Mouse (Mus musculus): ENCODE measurements at regions not wholly inside any gene's neighbourhood (a gene's known extent, or its start where the extent isn't known, plus 50 kb on each side); places are given as distances from the start of the nearest gene placed in this dataset.
A peak's percentile ranks its signal among the peaks of the same experiment; 100 is the strongest.
"Not testable (repeated sequence)": the region's sequence is repeated elsewhere in the genome, so short reads cannot be mapped to it uniquely, and the experiment has no call there.

DNA sequence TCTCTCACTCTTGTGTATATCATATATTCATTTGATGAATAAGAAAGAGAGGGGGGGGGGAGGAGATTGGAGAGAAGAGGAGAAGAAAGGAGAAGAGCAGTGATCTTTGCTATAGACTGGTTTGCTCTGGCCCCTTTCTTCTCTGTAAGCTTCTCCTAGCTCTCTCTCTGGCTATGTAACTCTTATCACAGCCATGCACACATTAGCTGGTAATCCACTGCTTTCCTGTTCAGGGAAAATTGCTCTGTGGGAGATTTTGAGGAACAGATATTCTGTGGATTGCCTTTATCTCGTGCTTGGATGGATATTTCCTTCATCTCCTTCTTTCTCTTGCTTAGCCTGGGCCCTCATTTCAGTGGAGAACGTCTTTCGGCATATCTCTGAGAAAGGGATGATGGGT lies 131.4 kb upstream of the Fam3c start:
- H3K27me3 ChIP-seq (ENCODE audit: control insufficient read depth, insufficient read depth, low read depth, low read length): no peaks in the 10 kb centered on the region
- ATAC-seq (ENCODE audit: low read depth): no peak

DNA sequence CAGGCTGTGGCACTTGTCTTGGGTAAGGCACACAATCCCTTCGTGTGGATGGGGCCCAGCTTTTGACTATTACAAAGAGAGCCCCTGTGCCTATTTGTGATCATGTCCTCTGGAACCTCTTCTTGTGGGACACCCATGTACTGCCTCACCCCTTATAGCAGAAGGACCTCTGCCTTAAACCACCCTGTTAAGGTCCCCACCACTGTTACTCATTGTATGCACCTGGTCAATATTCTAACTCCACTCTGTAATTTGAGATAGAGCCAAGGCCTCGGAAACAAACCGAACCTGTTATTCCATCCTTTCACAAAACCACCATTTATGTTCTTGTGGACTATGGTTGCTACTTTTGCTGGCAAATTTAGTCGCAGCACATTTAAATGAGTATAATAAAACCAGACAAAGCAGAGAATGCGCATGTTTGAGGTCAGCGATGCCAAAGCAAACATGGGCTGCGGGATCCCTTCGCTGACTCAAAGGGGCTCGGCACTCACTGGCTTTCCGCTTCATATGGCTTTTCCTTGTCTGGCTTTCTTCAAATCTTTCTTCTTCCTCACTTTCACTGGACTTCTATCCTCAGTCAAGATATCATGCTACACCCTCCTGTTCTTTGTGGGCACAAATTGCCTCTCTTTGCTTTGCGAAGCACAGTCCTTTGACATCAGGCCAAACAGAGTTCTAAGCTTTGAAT lies 129.9 kb upstream of the Fam3c start:
- H3K27me3 ChIP-seq (ENCODE audit: control insufficient read depth, insufficient read depth, low read depth, low read length): no peaks in the 10 kb centered on the region
- H3K9ac ChIP-seq (ENCODE audit: low read length): no peak overlapping the region
- no peaks in the 10 kb centered on the region for H3K9me3 ChIP-seq (ENCODE audit: control insufficient read depth, low read length)
- no peaks in the 10 kb centered on the region for H3K36me3 ChIP-seq (ENCODE audit: control insufficient read depth, insufficient read depth, low read length)
- no peak overlapping the region for H3K4me3 ChIP-seq (ENCODE audit: low read length)
- H3K27ac ChIP-seq (ENCODE audit: low read length): 0 out of 2 replicates have a peak overlapping the region, but pooled peaks have one; percentile 7
- ATAC-seq (ENCODE audit: low read depth): no peak; the same call in 1 of the 2 replicates
- no peak overlapping the region for H3K4me2 ChIP-seq (ENCODE audit: low read depth, low read length)
- WGBS: 57% methylated on average over 11 of the region's 11 CpGs
- no peaks in the 10 kb centered on the region for H3K4me1 ChIP-seq (replicated peaks; ENCODE audit: control insufficient read depth, insufficient read depth, low read length)

More for the DNA sequence above, 131.4 kb upstream of the Fam3c start:
- Histone ChIP-seq H3K9ac (ENCODE audit: low read length) (no peak overlapping the region), H3K9me3 (ENCODE audit: control insufficient read depth, low read length) (no peaks in the 10 kb centered on the region), H3K27ac (ENCODE audit: low read length) (no peak overlapping the region), H3K4me2 (ENCODE audit: low read depth, low read length) (no peak overlapping the region), H3K4me3 (ENCODE audit: low read length) (no peak overlapping the region), H3K4me1 (replicated peaks; ENCODE audit: control insufficient read depth, insufficient read depth, low read length) (no peaks in the 10 kb centered on the region), H3K36me3 (ENCODE audit: control insufficient read depth, insufficient read depth, low read length) (no peaks in the 10 kb centered on the region)
- WGBS: 68% methylated on average over 3 of the region's 3 CpGs

DNA sequence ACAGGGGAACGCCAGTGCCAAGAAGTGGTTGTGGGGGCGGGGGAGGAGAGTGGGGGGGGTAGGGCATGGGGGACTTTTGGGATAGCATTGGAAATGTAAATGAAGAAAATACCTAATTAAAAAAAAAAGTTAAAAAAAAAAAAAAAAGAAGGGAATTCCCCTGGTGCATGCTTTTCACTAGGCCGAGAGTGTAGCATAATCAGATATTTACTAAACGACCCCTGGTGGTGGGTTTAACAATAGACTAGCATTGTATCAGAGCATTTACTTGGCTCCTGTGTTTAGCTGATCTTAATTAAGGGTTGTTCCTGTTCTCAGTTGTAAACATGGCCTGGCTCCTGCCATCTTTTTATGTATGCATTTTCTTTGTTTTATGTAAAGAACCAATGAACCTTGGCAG lies 126.2 kb upstream of the Fam3c start:
- not testable (repeated sequence) for H3K4me3 ChIP-seq (ENCODE audit: low read length); H3K9ac ChIP-seq (ENCODE audit: low read length); ATAC-seq (ENCODE audit: low read depth); H3K9me3 ChIP-seq (ENCODE audit: control insufficient read depth, low read length); H3K4me2 ChIP-seq (ENCODE audit: low read depth, low read length); H3K36me3 ChIP-seq (ENCODE audit: control insufficient read depth, insufficient read depth, low read length); H3K4me1 ChIP-seq (replicated peaks; ENCODE audit: control insufficient read depth, insufficient read depth, low read length); H3K27me3 ChIP-seq (ENCODE audit: control insufficient read depth, insufficient read depth, low read depth, low read length); H3K27ac ChIP-seq (ENCODE audit: low read length)
- WGBS: 87% methylated on average over 4 of the region's 4 CpGs

DNA sequence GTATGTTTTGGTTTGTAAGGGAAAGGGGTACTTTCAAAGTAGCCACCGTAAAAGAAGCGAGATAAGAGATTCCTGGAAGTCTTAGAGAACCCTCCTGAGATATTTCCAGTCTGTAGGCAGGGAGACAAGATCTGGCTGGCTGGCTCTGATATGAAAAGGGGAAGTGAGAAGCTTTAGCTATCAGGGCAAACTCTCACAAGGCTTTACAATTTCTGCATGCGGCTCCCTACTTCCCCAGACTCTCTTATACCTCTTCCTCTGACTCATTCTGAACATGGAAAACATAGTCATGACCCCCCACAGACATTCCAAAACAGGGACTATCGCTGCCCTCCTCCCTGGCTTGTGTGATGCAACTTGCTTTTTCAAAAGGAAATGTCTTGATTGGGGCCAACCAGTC lies 118.6 kb upstream of the Fam3c start:
- Histone ChIP-seq H3K36me3 (ENCODE audit: control insufficient read depth, insufficient read depth, low read length) (no peaks in the 10 kb centered on the region), H3K4me2 (ENCODE audit: low read depth, low read length) (no peak overlapping the region), H3K4me3 (ENCODE audit: low read length) (no peak overlapping the region), H3K4me1 (replicated peaks; ENCODE audit: control insufficient read depth, insufficient read depth, low read length) (no peaks in the 10 kb centered on the region), H3K9ac (ENCODE audit: low read length) (no peak overlapping the region), H3K9me3 (ENCODE audit: control insufficient read depth, low read length) (no peaks in the 10 kb centered on the region), H3K27ac (ENCODE audit: low read length) (no peak overlapping the region), H3K27me3 (ENCODE audit: control insufficient read depth, insufficient read depth, low read depth, low read length) (no peaks in the 10 kb centered on the region)
- WGBS: 53% methylated on average over 4 of the region's 4 CpGs
- ATAC-seq (ENCODE audit: low read depth): no peak

DNA sequence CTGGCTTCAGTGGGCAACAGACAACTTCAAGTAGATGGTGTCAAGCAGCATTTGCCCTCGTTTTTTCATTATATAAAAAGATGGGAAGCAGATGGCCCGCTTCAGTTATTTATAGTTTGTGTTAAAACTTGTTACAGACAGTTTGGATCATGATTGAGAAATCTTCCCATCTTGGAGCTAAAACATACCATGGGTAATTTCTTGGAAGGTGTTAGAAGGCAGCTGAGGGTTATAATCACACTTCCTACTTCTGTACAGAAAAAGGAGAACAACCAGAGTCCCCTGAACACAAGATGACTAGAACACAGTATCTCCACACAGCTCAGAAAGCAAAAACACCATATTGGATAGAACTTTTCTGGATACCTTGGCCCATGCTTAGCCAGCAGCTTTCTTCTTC lies 118.0 kb upstream of the Fam3c start:
- peak; percentile 47; the same call in 1 of the 2 replicates for ATAC-seq (ENCODE audit: low read depth)
- H3K27ac ChIP-seq (ENCODE audit: low read length): no peak overlapping the region
- no peaks in the 10 kb centered on the region for H3K36me3 ChIP-seq (ENCODE audit: control insufficient read depth, insufficient read depth, low read length)
- no peak overlapping the region for H3K9ac ChIP-seq (ENCODE audit: low read length)
- no peaks in the 10 kb centered on the region for H3K4me1 ChIP-seq (replicated peaks; ENCODE audit: control insufficient read depth, insufficient read depth, low read length)
- no peaks in the 10 kb centered on the region for H3K9me3 ChIP-seq (ENCODE audit: control insufficient read depth, low read length)
- 56% methylated on average over 2 of the region's 2 CpGs for WGBS
- no peak overlapping the region for H3K4me2 ChIP-seq (ENCODE audit: low read depth, low read length)
- H3K27me3 ChIP-seq (ENCODE audit: control insufficient read depth, insufficient read depth, low read depth, low read length): no peaks in the 10 kb centered on the region
- no peak overlapping the region for H3K4me3 ChIP-seq (ENCODE audit: low read length)

DNA sequence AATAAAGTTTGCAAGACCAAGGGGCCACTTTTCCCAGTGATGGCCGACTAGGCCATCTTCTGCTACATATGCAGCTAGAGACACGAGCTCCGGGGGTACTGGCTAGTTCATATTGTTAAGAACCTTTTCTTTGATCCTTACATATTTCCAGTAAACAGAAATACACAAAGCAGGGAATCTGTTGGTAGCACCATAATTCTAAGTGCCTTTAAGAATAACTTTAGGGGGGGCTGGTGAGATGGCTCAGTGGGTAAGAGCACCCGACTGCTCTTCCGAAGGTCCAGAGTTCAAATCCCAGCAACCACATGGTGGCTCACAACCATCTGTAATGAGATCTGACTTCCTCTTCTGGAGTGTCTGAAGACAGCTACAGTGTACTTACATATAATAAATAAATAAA lies 116.4 kb upstream of the Fam3c start:
- H3K4me2 ChIP-seq (ENCODE audit: low read depth, low read length); H3K4me1 ChIP-seq (replicated peaks; ENCODE audit: control insufficient read depth, insufficient read depth, low read length): not testable (repeated sequence)
- 84% methylated on average over 5 of the region's 5 CpGs for WGBS

DNA sequence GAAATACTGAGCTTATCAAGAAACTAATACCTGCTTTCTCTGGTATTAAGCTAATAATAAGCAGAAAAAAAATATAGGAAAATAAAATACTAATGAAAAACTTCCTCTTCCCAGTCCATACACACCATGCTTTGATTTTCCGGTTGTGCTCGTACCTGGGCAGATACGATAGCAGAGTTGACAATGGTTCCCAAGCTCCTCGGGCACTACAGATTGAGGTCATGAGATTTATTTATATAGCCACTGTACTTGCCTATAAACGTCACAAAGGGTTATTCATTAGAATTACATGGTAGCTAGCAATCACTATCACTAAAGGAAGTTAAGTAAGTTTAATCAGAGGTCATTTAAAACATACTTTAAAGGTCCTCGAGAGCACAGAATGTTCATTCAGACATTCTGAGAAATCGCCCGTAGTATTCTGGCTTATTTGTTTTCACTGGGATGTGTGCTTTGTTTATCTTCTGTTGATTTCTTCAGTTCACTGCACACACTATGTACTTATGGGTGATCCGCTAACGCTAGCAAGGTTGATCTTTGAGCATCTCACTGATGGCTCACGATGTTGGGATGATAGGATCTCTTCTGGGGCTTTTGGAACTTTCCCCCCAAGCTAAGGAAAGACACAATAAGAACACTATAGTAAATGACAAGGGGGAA lies 111.4 kb upstream of the Fam3c start:
- no peak overlapping the region for H3K9ac ChIP-seq (ENCODE audit: low read length)
- no peak overlapping the region for H3K27ac ChIP-seq (ENCODE audit: low read length)
- no peak overlapping the region for H3K4me2 ChIP-seq (ENCODE audit: low read depth, low read length)
- 53% methylated on average over 11 of the region's 11 CpGs for WGBS
- no peaks in the 10 kb centered on the region for H3K9me3 ChIP-seq (ENCODE audit: control insufficient read depth, low read length)
- H3K4me1 ChIP-seq (replicated peaks; ENCODE audit: control insufficient read depth, insufficient read depth, low read length): no peaks in the 10 kb centered on the region
- ATAC-seq (ENCODE audit: low read depth): no peak
- no peaks in the 10 kb centered on the region for H3K27me3 ChIP-seq (ENCODE audit: control insufficient read depth, insufficient read depth, low read depth, low read length)
- no peaks in the 10 kb centered on the region for H3K36me3 ChIP-seq (ENCODE audit: control insufficient read depth, insufficient read depth, low read length)
- no peak overlapping the region for H3K4me3 ChIP-seq (ENCODE audit: low read length)

More for the DNA sequence above, 116.4 kb upstream of the Fam3c start:
- not testable (repeated sequence) for H3K9ac ChIP-seq (ENCODE audit: low read length); H3K27me3 ChIP-seq (ENCODE audit: control insufficient read depth, insufficient read depth, low read depth, low read length); H3K9me3 ChIP-seq (ENCODE audit: control insufficient read depth, low read length); H3K27ac ChIP-seq (ENCODE audit: low read length); ATAC-seq (ENCODE audit: low read depth); H3K4me3 ChIP-seq (ENCODE audit: low read length); H3K36me3 ChIP-seq (ENCODE audit: control insufficient read depth, insufficient read depth, low read length)

DNA sequence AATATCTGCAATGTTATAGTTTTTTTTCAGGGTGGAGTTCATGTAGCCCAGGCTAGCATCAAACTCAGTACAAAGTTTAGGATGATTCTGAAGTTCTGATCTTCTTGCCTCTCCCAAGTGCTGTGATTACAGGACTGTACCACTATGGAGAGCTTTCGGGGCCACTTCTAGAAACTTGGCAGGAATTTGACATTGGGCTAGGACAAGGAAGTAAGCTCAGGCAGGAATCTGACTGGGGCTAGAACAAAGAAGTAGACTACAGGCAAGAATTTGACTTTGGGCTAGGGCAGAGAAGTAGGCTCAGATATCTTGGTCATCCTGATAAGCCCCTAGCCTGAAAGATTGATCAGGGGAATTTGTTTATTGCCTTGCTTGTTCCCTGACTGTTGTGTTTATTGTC lies 109.9 kb upstream of the Fam3c start:
- Histone ChIP-seq H3K4me1 (replicated peaks; ENCODE audit: control insufficient read depth, insufficient read depth, low read length) (no peaks in the 10 kb centered on the region), H3K27me3 (ENCODE audit: control insufficient read depth, insufficient read depth, low read depth, low read length) (no peaks in the 10 kb centered on the region), H3K9ac (ENCODE audit: low read length) (no peak overlapping the region), H3K36me3 (ENCODE audit: control insufficient read depth, insufficient read depth, low read length) (no peaks in the 10 kb centered on the region), H3K27ac (ENCODE audit: low read length) (no peak overlapping the region), H3K9me3 (ENCODE audit: control insufficient read depth, low read length) (no peaks in the 10 kb centered on the region), H3K4me3 (ENCODE audit: low read length) (no peak overlapping the region), H3K4me2 (ENCODE audit: low read depth, low read length) (no peak overlapping the region)
- WGBS: 88% methylated on average over 1 of the region's 1 CpGs
- no peak for ATAC-seq (ENCODE audit: low read depth)

DNA sequence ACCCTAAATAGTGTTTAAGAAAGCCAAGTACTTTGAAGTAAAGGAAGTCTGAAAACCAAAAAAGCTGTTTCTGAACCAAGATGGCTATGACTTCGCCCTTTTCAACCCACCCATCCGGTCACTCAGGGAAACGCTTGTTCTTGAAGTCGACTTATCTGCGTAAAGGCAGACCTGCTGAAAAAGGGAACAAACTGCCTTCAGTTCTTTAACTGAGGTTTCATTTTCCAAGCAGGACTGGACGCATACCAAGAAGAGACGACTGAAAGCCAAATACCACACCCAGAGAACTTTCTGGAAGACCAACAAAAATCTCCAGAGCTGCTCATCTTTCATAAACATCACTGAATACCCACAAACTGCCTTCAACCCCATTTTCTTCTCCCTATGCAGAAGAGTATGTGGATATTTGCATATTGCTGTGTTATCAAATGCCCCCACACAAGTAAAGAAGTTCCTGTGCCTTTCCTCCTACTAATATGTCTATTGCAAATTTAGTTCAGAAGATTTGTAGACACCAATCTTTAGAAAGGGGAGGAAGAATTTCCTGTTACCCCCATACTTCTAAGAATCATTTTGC lies 103.5 kb upstream of the Fam3c start:
- H3K4me2 ChIP-seq (ENCODE audit: low read depth, low read length): no peak overlapping the region
- H3K4me3 ChIP-seq (ENCODE audit: low read length): no peak overlapping the region
- H3K4me1 ChIP-seq (replicated peaks; ENCODE audit: control insufficient read depth, insufficient read depth, low read length): no peaks in the 10 kb centered on the region
- no peak overlapping the region for H3K9ac ChIP-seq (ENCODE audit: low read length)
- ATAC-seq (ENCODE audit: low read depth): no peak
- no peaks in the 10 kb centered on the region for H3K27me3 ChIP-seq (ENCODE audit: control insufficient read depth, insufficient read depth, low read depth, low read length)
- H3K9me3 ChIP-seq (ENCODE audit: control insufficient read depth, low read length): no peaks in the 10 kb centered on the region
- H3K27ac ChIP-seq (ENCODE audit: low read length): no peak overlapping the region
- no peaks in the 10 kb centered on the region for H3K36me3 ChIP-seq (ENCODE audit: control insufficient read depth, insufficient read depth, low read length)
- WGBS: 66% methylated on average over 7 of the region's 7 CpGs

All from lung, embryonic 16.5 days (tissue).